Comparison of ENCODE assay signal across 8 mouse cellular contexts in genomic region chr3:121952041-121952591, GRCm38 (mm10). TPM values are rescaled to one million over a fixed set of nuclear protein-coding genes. Genes with fewer than 3 reads are reported as not detected.
DNase-seq lines count a peak whose midpoint lies in the region; ATAC-seq lines count a peak whose summit lies in the region.

Gene Arhgap29, plus strand, starts transcription at chr3:121952541.

- peaks cover 2% of the 10 kb centered on the region; the same call in 1 of the 2 replicates for H3K9me3 ChIP-seq in lung, embryonic 16.5 days (ENCODE audit: control insufficient read depth, low read length)
- H3K9me3 ChIP-seq in forebrain, embryonic 10.5 days = peaks cover 4% of the 10 kb centered on the region; the same call in 1 of the 2 replicates
- no peaks in the 10 kb centered on the region for H3K9me3 ChIP-seq in liver, embryonic 12.5 days (replicated peaks)

- peak within 1 kb of the TSS; percentile 85 for H3K4me3 ChIP-seq in lung, embryonic 16.5 days (ENCODE audit: low read length)
- H3K4me3 ChIP-seq in forebrain, embryonic 10.5 days = peak within 1 kb of the TSS; percentile 69
- H3K4me3 ChIP-seq in liver, embryonic 12.5 days = peak within 1 kb of the TSS; percentile 62

- H3K9ac ChIP-seq in lung, embryonic 16.5 days (ENCODE audit: low read length) = peak within 1 kb of the TSS; percentile 90
- peak within 1 kb of the TSS; percentile 73 for H3K9ac ChIP-seq in liver, embryonic 12.5 days

- no peaks in the 10 kb centered on the region for H3K36me3 ChIP-seq in lung, embryonic 16.5 days (ENCODE audit: control insufficient read depth, insufficient read depth, low read length)
- H3K36me3 ChIP-seq in forebrain, embryonic 10.5 days (replicated peaks) = no peaks in the 10 kb centered on the region
- no peaks in the 10 kb centered on the region for H3K36me3 ChIP-seq in liver, embryonic 12.5 days

- peak within 1 kb of the TSS; percentile 89 for H3K27ac ChIP-seq in lung, embryonic 16.5 days (ENCODE audit: low read length)
- peak within 1 kb of the TSS; percentile 80 for H3K27ac ChIP-seq in forebrain, embryonic 10.5 days
- H3K27ac ChIP-seq in liver, embryonic 12.5 days = 0 out of 2 replicates have a peak within 1 kb of the TSS, but pooled peaks have one; percentile 22

- peak within 1 kb of the TSS; percentile 62 for H3K4me2 ChIP-seq in lung, embryonic 16.5 days (ENCODE audit: low read depth, low read length)
- H3K4me2 ChIP-seq in liver, embryonic 12.5 days = peak within 1 kb of the TSS; percentile 94

- ATAC-seq in lung, embryonic 16.5 days (ENCODE audit: low read depth) = no peak
- ATAC-seq in liver, embryonic 12.5 days = no peak

- 90% methylated on average over 8 of the region's 8 CpGs for WGBS in lung, embryonic 16.5 days
- WGBS in forebrain, embryonic 10.5 days = 93% methylated on average over 8 of the region's 8 CpGs
- WGBS in liver, embryonic 12.5 days (ENCODE audit: insufficient replicate concordance) = 76% methylated on average over 8 of the region's 8 CpGs

- peaks cover 13% of the 10 kb centered on the region; the same call in 1 of the 2 replicates for H3K4me1 ChIP-seq in lung, embryonic 16.5 days (replicated peaks; ENCODE audit: control insufficient read depth, insufficient read depth, low read length)
- peaks cover 12% of the 10 kb centered on the region for H3K4me1 ChIP-seq in forebrain, embryonic 10.5 days
- H3K4me1 ChIP-seq in liver, embryonic 12.5 days = peaks cover 12% of the 10 kb centered on the region

- no peak for DNase-seq in lung, postnatal 14 days
- DNase-seq in forebrain, embryonic 10.5 days (ENCODE audit: extremely low spot score, low spot score) = no peak
- DNase-seq in heart, postnatal 4 days = no peak
- DNase-seq in c-Kit-positive CD71-positive TER-119-positive erythroid progenitor cells, embryonic 14.5 days (ENCODE audit: low spot score) = no peak
- DNase-seq in Muller cell, postnatal 12 days (ENCODE audit: inconsistent ontology term) = no peak
- DNase-seq in lung, adult 18-20 months = no peak

- no peaks in the 10 kb centered on the region for H3K27me3 ChIP-seq in lung, embryonic 16.5 days (ENCODE audit: control insufficient read depth, insufficient read depth, low read depth, low read length)
- peaks cover 47% of the 10 kb centered on the region for H3K27me3 ChIP-seq in forebrain, embryonic 10.5 days (ENCODE audit: poor library complexity, severe bottlenecking)
- H3K27me3 ChIP-seq in liver, embryonic 12.5 days (replicated peaks) = peaks cover 24% of the 10 kb centered on the region

RNA-seq across cellular contexts. Expression of gene Arhgap29, which starts in this region (rescaled TPM):
- polyA plus RNA-seq in lung, embryonic 16.5 days (2015; fragmentation: Nextera tagmentation; extraction: Ambion mirVana) = 64.6 and 65.6 TPM in 2 replicates
- 33.7 and 35.7 TPM in 2 replicates for polyA plus RNA-seq in forebrain, embryonic 10.5 days (2016; fragmentation: Nextera tagmentation; extraction: Ambion mirVana)
- 100 to 1,000 TPM; 107 to 114 TPM for total RNA-seq in heart, postnatal 4 days (2021)
- 11.2 and 12.7 TPM in 2 replicates for polyA plus RNA-seq in liver, embryonic 12.5 days (2016; fragmentation: Nextera tagmentation; extraction: Ambion mirVana)

Comparison
In these comparisons a context has a peak if more than half of its experiments do, and no peak if none do; other contexts are left out.
1. H3K27ac ChIP-seq: peak in every context shown above with its lines; median percentile 89 in lung, embryonic 16.5 days; 80 in forebrain, embryonic 10.5 days; 22 in liver, embryonic 12.5 days.